Mouse (Mus musculus) embryonic stem cell, embryonic (primary cell): ENCODE measurements around the gene Plekha1.

Experiments
- CTCF ChIA-PET, 4 experiments: fragments of 300-600 bp in 2 of 4; fragments of 350-600 bp in 2 of 4; sonication (Branson Sonifier 250); formaldehyde crosslinking; loops; one replicate each; lab custom pipeline; 2022; ENCODE audit warnings: inconsistent platforms in 2 of 4; lab: Charles Lee
- POLR2A ChIA-PET, 4 experiments: fragments of 300-600 bp in 2 of 4; fragments of 350-600 bp in 2 of 4; sonication (Branson Sonifier 250); formaldehyde crosslinking; loops; one replicate each; lab custom pipeline; 2022; ENCODE audit warnings: antibody characterized with exemption in 4 of 4, inconsistent platforms in 1 of 4; lab: Charles Lee

Plekha1 gene

GRCm38 (mm10) chr7:130953376-130953775 lies 87.8 kb downstream of the Plekha1 start:
- CTCF ChIA-PET, result no interaction called here
- POLR2A ChIA-PET, result interaction anchor here in 2 of 4 experiments (0.6 to 3.2 kb wide), 4 partner anchors 9 to 94 kb away, joined by 3 to 22 read pairs (median 5); no protein-coding TSS in a partner anchor

GRCm38 (mm10) chr7:130954177-130954601 lies 88.6 kb downstream of the Plekha1 start:
- CTCF ChIA-PET, result no interaction called here
- POLR2A ChIA-PET, result interaction anchor here in 2 of 4 experiments (0.8 to 1.5 kb wide), 3 partner anchors 8 to 17 kb away, joined by 3 to 5 read pairs (median 3); no protein-coding TSS in a partner anchor

- ChIA-PET POLR2A (no interaction called here), CTCF (no interaction called here)
Observed at GRCm38 (mm10) chr7:130958551-130958950, 93.0 kb downstream of the Plekha1 start.

- POLR2A ChIA-PET, result interaction anchor here in 3 of 4 experiments (0.9 to 1.4 kb wide), 4 partner anchors 9 to 35 kb away, joined by 3 read pairs; no protein-coding TSS in a partner anchor
- CTCF ChIA-PET, result interaction anchor here in 2 of 4 experiments (0.6 to 1.5 kb wide), 4 partner anchors 32 to 297 kb away, joined by 3 to 8 read pairs (median 4); no protein-coding TSS in a partner anchor
Observed at GRCm38 (mm10) chr7:130959868-130960267, 94.3 kb downstream of the Plekha1 start.

- ChIA-PET POLR2A (interaction anchor here in 1 of 4 experiments (1.4 to 5.0 kb wide), 3 partner anchors 9 to 199 kb away, joined by 3 to 22 read pairs (median 5); no protein-coding TSS in a partner anchor), CTCF (interaction anchor here in 3 of 4 experiments (0.8 to 1.5 kb wide), 4 partner anchors 31 to 200 kb away, joined by 3 read pairs; no protein-coding TSS in a partner anchor)
Observed at GRCm38 (mm10) chr7:130961429-130961828, 95.9 kb downstream of the Plekha1 start.
